Mouse (Mus musculus) layer of hippocampus, adult 2 months (tissue): Measurements from ENCODE around the gene Cdkal1. TPM values are rescaled to one million over a fixed set of nuclear protein-coding genes. Genes with fewer than 3 reads are reported as not detected.
A peak's percentile ranks its signal among the peaks of the same experiment; 100 is the strongest.

Source experiments
- DNase-seq, 2 experiments: peaks; one replicate each; pipeline ENCODE4 v3.0.0; 2022; ENCODE audit warnings: low spot score in 2 of 2
- H3K27ac ChIP-seq: fragments of 200-600 bp; 2 replicates; pipeline ENCODE4 v1.8.1; 2022
- H3K4me3 ChIP-seq: fragments of 200-600 bp; 2 replicates; pipeline ENCODE4 v1.8.1; 2022; ENCODE audit warnings: mild to moderate bottlenecking
- CTCF ChIP-seq: fragments of 200-600 bp; conservative IDR thresholded peaks from 2 replicates; pipeline ENCODE4 v1.8.1; 2022; ENCODE audit warnings: antibody characterized with exemption, mild to moderate bottlenecking, moderate library complexity
- total RNA-seq, 2 experiments: library from RNA; stranded (reverse); gene quantifications; 2 replicates each; pipeline ENCODE4 v1.2.3; 2021

Gene Cdkal1
- total RNA-seq, 2 experiments from 2014 or later: 29.9 to 31.7 TPM

- TF ChIP-seq CTCF: no peak
- DNase-seq: no peak
- H3K27ac ChIP-seq: no peak overlapping the region
- H3K4me3 ChIP-seq: no peak overlapping the region
Observed at GRCm38 (mm10) chr13:29429196-29429595, 426.3 kb downstream of the Cdkal1 start.

DNA sequence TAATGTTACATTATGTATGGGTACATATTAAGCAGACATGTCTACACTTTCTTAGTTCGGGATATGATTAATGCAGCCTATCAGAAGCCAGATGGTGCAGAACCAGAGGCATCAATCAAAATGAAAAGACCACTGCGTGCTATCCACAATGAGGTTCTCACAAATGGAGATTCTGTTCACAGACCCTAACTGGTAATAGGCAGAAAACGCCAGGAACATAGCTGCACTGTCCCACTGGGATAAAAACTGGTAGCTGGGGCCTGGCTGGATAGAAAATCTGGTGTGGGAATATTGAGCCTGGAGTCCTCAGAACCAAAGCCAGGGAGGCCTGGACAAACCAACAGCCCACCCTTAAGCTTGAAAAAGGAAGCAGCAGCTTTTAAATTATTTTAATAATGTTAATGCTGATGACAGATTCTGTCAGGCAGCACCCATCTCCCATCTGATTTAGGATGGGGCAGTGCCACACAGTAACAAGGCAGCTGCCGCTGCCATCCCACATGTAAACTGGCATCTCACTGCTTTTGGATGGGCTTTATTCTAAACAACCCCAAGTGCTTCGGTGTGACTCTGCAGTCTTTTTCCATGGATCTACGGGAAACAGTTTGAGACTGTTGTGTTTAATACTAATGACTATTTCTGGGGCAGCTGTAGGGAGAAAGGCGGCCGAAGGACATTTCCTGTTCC is 438.9 kb downstream of the Cdkal1 start:
- DNase-seq: no peak
- no peak overlapping the region for H3K4me3 ChIP-seq
- peak overlapping the region; percentile 52 for H3K27ac ChIP-seq
- TF ChIP-seq CTCF: no peak

DNA sequence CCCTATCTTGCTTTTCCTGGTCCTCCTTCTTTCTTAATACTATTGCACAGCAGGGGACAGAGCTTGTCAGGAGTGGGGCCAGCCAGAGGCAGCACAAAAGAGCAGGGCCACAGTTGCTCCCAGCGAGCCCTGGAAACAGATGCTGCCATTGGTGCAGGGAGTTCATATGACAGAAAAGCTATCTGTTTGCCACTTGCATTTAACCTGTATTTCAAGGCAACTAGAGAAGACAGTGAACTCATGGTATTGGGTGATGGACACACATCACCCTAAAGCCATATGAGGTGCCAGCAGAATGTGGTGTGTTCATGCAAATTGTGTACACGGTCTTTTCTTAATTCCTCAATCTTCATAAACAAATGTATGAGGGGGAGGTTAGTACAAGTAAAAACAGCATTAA is 439.5 kb downstream of the Cdkal1 start:
- no peak for DNase-seq
- Histone ChIP-seq H3K27ac (peak overlapping the region; percentile 52; the same call in 1 of the 2 replicates), H3K4me3 (no peak overlapping the region)
- TF ChIP-seq CTCF: no peak

GRCm38 (mm10) chr13:29414878-29415277 is 440.6 kb downstream of the Cdkal1 start:
- no peak for TF ChIP-seq CTCF
- Histone ChIP-seq H3K27ac (peak overlapping the region; percentile 52; the same call in 1 of the 2 replicates), H3K4me3 (no peak overlapping the region)
- no peak for DNase-seq

DNA sequence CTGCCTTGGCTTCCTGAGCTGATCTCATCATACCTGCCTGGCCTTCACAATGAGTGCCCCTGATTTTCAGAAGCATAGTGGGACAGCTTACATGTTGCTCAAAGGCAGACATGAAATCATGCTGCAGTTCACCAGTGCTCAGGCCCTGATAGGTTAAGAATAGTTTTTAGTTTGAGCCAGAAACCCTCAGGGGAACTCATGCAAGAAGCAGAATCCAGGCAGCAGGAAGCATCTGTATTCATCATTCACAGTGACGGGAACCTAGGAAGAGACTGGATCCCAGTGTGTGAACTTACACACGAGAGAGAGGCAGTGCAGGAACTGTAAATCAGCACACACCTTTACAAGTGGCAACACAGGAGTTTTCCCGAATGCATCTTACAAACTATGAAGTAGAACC is 441.0 kb downstream of the Cdkal1 start:
- no peak for TF ChIP-seq CTCF
- Histone ChIP-seq H3K27ac (peak overlapping the region; percentile 52; the same call in 1 of the 2 replicates), H3K4me3 (no peak overlapping the region)
- DNase-seq: no peak

GRCm38 (mm10) chr13:29411176-29411575 is 444.3 kb downstream of the Cdkal1 start:
- no peak overlapping the region for H3K27ac ChIP-seq
- no peak for TF ChIP-seq CTCF
- H3K4me3 ChIP-seq: no peak overlapping the region
- no peak for DNase-seq

- H3K27ac ChIP-seq: no peak overlapping the region
- no peak for TF ChIP-seq CTCF
- no peak for DNase-seq
- H3K4me3 ChIP-seq: no peak overlapping the region
Observed at GRCm38 (mm10) chr13:29407619-29408018, 447.9 kb downstream of the Cdkal1 start.

- no peak overlapping the region for H3K27ac ChIP-seq
- no peak for DNase-seq
- no peak for TF ChIP-seq CTCF
- H3K4me3 ChIP-seq: no peak overlapping the region
Observed at GRCm38 (mm10) chr13:29405316-29405715, 450.2 kb downstream of the Cdkal1 start.

DNA sequence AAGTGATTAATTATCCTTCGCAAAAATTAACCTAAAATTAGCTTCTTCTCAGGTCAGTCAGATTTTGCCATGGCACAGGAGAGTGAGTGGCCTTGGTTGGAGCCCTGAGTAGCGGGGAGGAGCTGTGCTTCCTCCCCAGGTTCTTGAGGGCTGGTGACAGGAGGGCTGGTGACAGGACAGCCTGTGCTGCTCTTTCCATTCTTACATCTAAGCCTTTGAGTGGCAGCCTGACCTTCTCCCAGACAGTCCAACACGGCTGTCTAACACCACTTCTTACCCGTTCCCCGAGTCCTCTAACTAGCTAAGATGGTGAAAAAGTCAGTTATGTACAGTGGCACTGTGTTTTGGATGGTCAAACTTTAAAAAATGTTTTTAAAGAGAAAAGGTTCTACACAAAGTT is 452.3 kb downstream of the Cdkal1 start:
- TF ChIP-seq CTCF: no peak

DNA sequence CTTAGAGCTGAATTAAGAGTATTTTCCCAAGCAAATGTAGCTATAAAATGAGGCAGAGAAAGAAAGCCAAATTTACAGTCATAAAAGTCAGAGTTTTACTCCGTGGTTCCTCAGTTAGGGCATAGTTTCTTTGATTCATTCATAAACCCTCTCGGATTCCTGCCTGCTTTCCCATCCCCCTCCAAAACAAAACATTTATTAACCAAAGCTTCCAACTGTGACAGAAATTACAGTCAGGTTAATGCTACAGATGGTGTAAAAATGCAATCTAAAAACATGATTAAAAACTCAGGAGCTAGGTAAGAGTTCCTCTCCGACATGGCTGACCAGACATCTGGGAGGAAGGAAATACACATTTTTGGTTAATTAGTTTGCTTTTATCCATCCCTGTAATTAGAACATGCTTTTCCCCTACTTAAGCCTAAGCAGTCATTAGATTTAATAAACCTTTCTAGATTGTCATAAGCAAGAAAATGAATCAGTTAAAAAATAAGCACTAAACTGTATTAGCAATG is 452.9 kb downstream of the Cdkal1 start:
- DNase-seq: no peak
- H3K27ac ChIP-seq: no peak overlapping the region
- TF ChIP-seq CTCF: no peak
- no peak overlapping the region for H3K4me3 ChIP-seq

More for the DNA sequence above, 452.3 kb downstream of the Cdkal1 start:
- no peak for DNase-seq
- H3K4me3 ChIP-seq: no peak overlapping the region
- no peak overlapping the region for H3K27ac ChIP-seq

- peak in 1 of 2 experiments; percentile 39 for DNase-seq
- Histone ChIP-seq H3K27ac (peak overlapping the region; percentile 61), H3K4me3 (no peak overlapping the region)
- TF ChIP-seq CTCF: no peak
Observed at GRCm38 (mm10) chr13:29399908-29400307, 455.6 kb downstream of the Cdkal1 start.

DNA sequence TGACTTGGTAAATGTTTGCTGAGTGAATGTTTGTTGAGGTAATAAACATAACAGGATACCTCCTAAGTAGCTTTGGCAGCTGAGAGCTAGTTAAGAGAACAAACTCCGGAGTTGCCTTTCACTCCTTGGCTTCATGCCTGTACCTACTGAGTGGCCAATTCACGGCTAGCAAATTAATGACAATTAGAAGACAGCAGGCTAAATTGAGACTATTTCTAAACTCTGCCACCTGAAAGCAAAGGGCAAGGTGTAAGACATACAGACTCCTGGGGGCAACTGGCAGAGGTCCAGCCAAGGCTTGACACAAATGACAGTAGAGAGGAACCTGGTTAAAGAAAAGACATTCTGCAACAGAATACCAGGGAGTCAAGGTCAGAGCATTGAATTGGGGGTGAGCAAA is 457.0 kb downstream of the Cdkal1 start:
- DNase-seq: no peak
- no peak for TF ChIP-seq CTCF
- no peak overlapping the region for H3K27ac ChIP-seq
- H3K4me3 ChIP-seq: no peak overlapping the region

DNA sequence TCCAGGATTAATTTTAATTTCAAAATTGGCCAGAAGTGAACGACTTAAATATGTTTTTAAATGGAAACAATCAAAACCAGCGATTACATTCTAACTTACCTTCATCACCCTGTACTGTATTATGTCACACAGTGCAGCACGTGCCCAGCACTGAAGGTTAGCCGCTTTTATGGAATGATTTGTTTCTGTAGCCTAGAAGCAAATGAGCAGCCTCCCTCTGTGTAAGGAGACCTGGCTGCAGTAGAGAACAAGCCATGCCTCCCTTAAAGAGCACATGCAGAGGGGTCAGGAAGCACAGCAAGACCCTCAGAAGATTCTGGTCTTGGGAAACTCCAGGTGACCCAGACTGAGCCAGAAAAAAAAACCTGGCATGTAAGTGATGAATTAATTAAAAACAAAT is 459.8 kb downstream of the Cdkal1 start:
- Histone ChIP-seq H3K4me3 (no peak overlapping the region), H3K27ac (no peak overlapping the region)
- DNase-seq: no peak
- no peak for TF ChIP-seq CTCF

DNA sequence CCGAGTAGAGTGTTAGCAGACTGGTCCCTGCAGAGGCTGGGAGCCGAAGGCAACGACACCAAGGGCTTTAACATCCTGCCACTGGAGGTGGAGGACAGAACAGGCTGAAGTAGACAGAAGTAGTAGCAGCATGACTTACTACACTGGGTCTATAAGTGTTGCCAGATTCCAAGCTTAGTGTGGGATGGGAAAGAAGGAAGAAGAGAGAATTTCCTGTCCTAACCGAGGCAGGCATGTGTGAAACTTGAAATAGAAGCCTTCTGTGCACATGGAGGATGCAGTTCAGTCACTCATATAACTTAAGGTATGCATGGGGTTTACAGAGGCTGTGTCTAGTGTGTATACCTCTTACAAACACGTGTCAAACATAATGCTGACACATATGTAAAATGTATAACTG is 465.4 kb downstream of the Cdkal1 start:
- Histone ChIP-seq H3K27ac (no peak overlapping the region), H3K4me3 (no peak overlapping the region)
- DNase-seq: no peak
- TF ChIP-seq CTCF: no peak
